Mouse (Mus musculus) heart, postnatal 0 days (tissue): ENCODE measurements around the gene Ceacam1. TPM values are rescaled to one million over a fixed set of nuclear protein-coding genes. Genes with fewer than 3 reads are reported as not detected.

Experiments used
- ATAC-seq: fragments of 200-750 bp; cut with Nextera tagmentation; 2 replicates; pipeline ENCODE4 v1.8.0; 2017; ENCODE audit warnings: low read depth, moderate number of reproducible peaks, moderate library complexity; ENCODE audit not compliant: insufficient read depth
- DNase-seq: peaks from one replicate; pipeline ENCODE4 v3.0.0-alpha.2; 2016; ENCODE audit warnings: low spot score
- H3K27ac ChIP-seq: fragments of 300-500 bp; sonication (generic); 2 replicates; pipeline ENCODE4 v1.5.1; 2014; ENCODE audit warnings: low read depth, mild to moderate bottlenecking
- H3K27me3 ChIP-seq: fragments of 300-500 bp; sonication (generic); 2 replicates; pipeline ENCODE4 v1.6.1; 2014; ENCODE audit warnings: low read length, mixed read lengths; ENCODE audit not compliant: control insufficient read depth, insufficient read depth
- H3K36me3 ChIP-seq: fragments of 300-500 bp; sonication (generic); replicated peaks from 2 replicates; pipeline ENCODE4 v1.6.1; 2014; ENCODE audit warnings: low read length, mixed read lengths; ENCODE audit not compliant: control insufficient read depth, insufficient read depth
- H3K4me1 ChIP-seq: fragments of 300-500 bp; sonication (generic); 2 replicates; pipeline ENCODE4 v1.6.1; 2014; ENCODE audit warnings: antibody characterized with exemption; ENCODE audit not compliant: control insufficient read depth, insufficient read depth
- H3K4me2 ChIP-seq: fragments of 300-500 bp; sonication (generic); 2 replicates; pipeline ENCODE4 v1.6.1; 2014; ENCODE audit warnings: low read depth, mild to moderate bottlenecking, low read length, moderate library complexity
- H3K4me3 ChIP-seq: fragments of 300-500 bp; sonication (generic); 2 replicates; pipeline ENCODE4 v1.5.1; 2014; ENCODE audit warnings: low read depth, low read length
- H3K9ac ChIP-seq: fragments of 300-500 bp; sonication (generic); replicated peaks from 2 replicates; pipeline ENCODE4 v1.6.1; 2014; ENCODE audit warnings: low read depth, low read length, mixed read lengths
- H3K9me3 ChIP-seq: fragments of 300-500 bp; sonication (generic); replicated peaks from 2 replicates; pipeline ENCODE4 v1.6.1; 2016; ENCODE audit warnings: low read length; ENCODE audit not compliant: control insufficient read depth
- CTCF ChIP-seq: IDR thresholded peaks from 2 replicates; pipeline ENCODE4 v1.5.1; 2016; ENCODE audit warnings: antibody characterized with exemption, control low read depth, low read depth
- EP300 ChIP-seq: IDR thresholded peaks from 2 replicates; pipeline ENCODE4 v1.6.1; 2016; ENCODE audit warnings: antibody characterized with exemption, low read depth
- WGBS: fragments of 180-500 bp; shearing (Covaris S2); extraction: QIAGEN DNeasy Blood & Tissue Kit; methylation state at CpG from one replicate; pipeline ENCODE4 v1.1.7; 2014; 5-methylcytosine and 5-hydroxymethylcytosine counted together
- polyA plus RNA-seq: library from polyadenylated mRNA; unstranded; fragments of >200 nt; fragmentation: Nextera tagmentation; extraction: Ambion mirVana; gene quantifications from 2 replicates; pipeline ENCODE4 v1.2.1, GENCODE M21; 2015
- total RNA-seq: library from RNA; depleted of rRNA; stranded (reverse); fragments of >200 nt; gene quantifications from 2 replicates; pipeline ENCODE4 v1.2.3, GENCODE M21; 2014; ENCODE audit warnings: low replicate concordance

Gene Ceacam1
- total and polyA plus RNA-seq, 2 experiments from 2014 or later = 5.5 to 12.8 TPM

GRCm38 (mm10) chr7:25422286-25422841 lies 55.0 kb downstream of the Ceacam1 start:
- H3K36me3 ChIP-seq = no peaks in the 10 kb centered on the region
- H3K4me3 ChIP-seq = no peak overlapping the region
- no peak overlapping the region for H3K27ac ChIP-seq
- peaks cover 15% of the 10 kb centered on the region; the same call in 1 of the 2 replicates for H3K27me3 ChIP-seq
- H3K4me2 ChIP-seq = no peak overlapping the region
- H3K4me1 ChIP-seq = no peaks in the 10 kb centered on the region
- WGBS = 69% methylated on average over 16 of the region's 16 CpGs
- ATAC-seq (no peak), DNase-seq (no peak)
- TF ChIP-seq CTCF (no peak), EP300 (no peak)
- H3K9ac ChIP-seq = no peak overlapping the region
- no peaks in the 10 kb centered on the region for H3K9me3 ChIP-seq

- peaks cover 15% of the 10 kb centered on the region; the same call in 1 of the 2 replicates for H3K27me3 ChIP-seq
Observed at GRCm38 (mm10) chr7:25419943-25420342, 57.5 kb downstream of the Ceacam1 start.

GRCm38 (mm10) chr7:25419536-25419935 lies 57.9 kb downstream of the Ceacam1 start:
- no peak for ATAC-seq
- TF ChIP-seq CTCF (no peak), EP300 (no peak)
- H3K27ac ChIP-seq = no peak overlapping the region
- H3K4me2 ChIP-seq = no peak overlapping the region
- H3K4me3 ChIP-seq = no peak overlapping the region
- H3K9me3 ChIP-seq = no peaks in the 10 kb centered on the region
- 73% methylated on average over 8 of the region's 8 CpGs for WGBS
- no peak for DNase-seq
- H3K4me1 ChIP-seq = no peaks in the 10 kb centered on the region
- no peak overlapping the region for H3K9ac ChIP-seq
- H3K36me3 ChIP-seq = no peaks in the 10 kb centered on the region
- H3K27me3 ChIP-seq = peaks cover 15% of the 10 kb centered on the region; the same call in 1 of the 2 replicates

More at GRCm38 (mm10) chr7:25419943-25420342, 57.5 kb downstream of the Ceacam1 start:
- Histone ChIP-seq H3K4me2 (no peak overlapping the region), H3K4me3 (no peak overlapping the region), H3K9ac (no peak overlapping the region), H3K4me1 (no peaks in the 10 kb centered on the region), H3K27ac (no peak overlapping the region), H3K9me3 (no peaks in the 10 kb centered on the region), H3K36me3 (no peaks in the 10 kb centered on the region)
- ATAC-seq = no peak
- DNase-seq = no peak
- 68% methylated on average over 4 of the region's 4 CpGs for WGBS
- TF ChIP-seq CTCF (no peak), EP300 (no peak)

GRCm38 (mm10) chr7:25417597-25417996 lies 59.8 kb downstream of the Ceacam1 start:
- Histone ChIP-seq H3K9me3 (no peaks in the 10 kb centered on the region), H3K27ac (no peak overlapping the region), H3K36me3 (no peaks in the 10 kb centered on the region), H3K4me1 (no peaks in the 10 kb centered on the region), H3K4me2 (no peak overlapping the region), H3K9ac (no peak overlapping the region), H3K4me3 (no peak overlapping the region), H3K27me3 (peaks cover 5% of the 10 kb centered on the region; the same call in 1 of the 2 replicates)
- WGBS = 68% methylated on average over 1 of the region's 1 CpGs
- DNase-seq (no peak), ATAC-seq (no peak)
- TF ChIP-seq CTCF (peak; percentile 33), EP300 (no peak)

GRCm38 (mm10) chr7:25412833-25413441 lies 64.5 kb downstream of the Ceacam1 start, which contains the start of gene Cxcl17:
Gene Cxcl17 (minus strand): TSS chr7:25412886.
- Histone ChIP-seq H3K4me3 (no peak within 1 kb of the TSS), H3K9me3 (no peaks in the 10 kb centered on the region), H3K27ac (peak within 1 kb of the TSS; percentile 22; the same call in 1 of the 2 replicates), H3K9ac (no peak within 1 kb of the TSS), H3K4me2 (no peak within 1 kb of the TSS), H3K4me1 (no peaks in the 10 kb centered on the region), H3K27me3 (no peaks in the 10 kb centered on the region), H3K36me3 (no peaks in the 10 kb centered on the region)
- 30% methylated on average over 7 of the region's 7 CpGs for WGBS
- TF ChIP-seq CTCF = no peak
- TF ChIP-seq EP300 = no peak
- ATAC-seq (no peak), DNase-seq (peak; percentile 27)
